Mouse (Mus musculus) mesoderm, embryonic 11.5 days (tissue): ENCODE data around the gene Iqsec3.
A peak's percentile ranks its signal among the peaks of the same experiment; 100 is the strongest.

ENCODE experiments used
- DNase-seq: peaks from one replicate; pipeline ENCODE4 v3.0.0-alpha.2; 2012; ENCODE audit warnings: low read depth, low spot score

Iqsec3 gene

DNA sequence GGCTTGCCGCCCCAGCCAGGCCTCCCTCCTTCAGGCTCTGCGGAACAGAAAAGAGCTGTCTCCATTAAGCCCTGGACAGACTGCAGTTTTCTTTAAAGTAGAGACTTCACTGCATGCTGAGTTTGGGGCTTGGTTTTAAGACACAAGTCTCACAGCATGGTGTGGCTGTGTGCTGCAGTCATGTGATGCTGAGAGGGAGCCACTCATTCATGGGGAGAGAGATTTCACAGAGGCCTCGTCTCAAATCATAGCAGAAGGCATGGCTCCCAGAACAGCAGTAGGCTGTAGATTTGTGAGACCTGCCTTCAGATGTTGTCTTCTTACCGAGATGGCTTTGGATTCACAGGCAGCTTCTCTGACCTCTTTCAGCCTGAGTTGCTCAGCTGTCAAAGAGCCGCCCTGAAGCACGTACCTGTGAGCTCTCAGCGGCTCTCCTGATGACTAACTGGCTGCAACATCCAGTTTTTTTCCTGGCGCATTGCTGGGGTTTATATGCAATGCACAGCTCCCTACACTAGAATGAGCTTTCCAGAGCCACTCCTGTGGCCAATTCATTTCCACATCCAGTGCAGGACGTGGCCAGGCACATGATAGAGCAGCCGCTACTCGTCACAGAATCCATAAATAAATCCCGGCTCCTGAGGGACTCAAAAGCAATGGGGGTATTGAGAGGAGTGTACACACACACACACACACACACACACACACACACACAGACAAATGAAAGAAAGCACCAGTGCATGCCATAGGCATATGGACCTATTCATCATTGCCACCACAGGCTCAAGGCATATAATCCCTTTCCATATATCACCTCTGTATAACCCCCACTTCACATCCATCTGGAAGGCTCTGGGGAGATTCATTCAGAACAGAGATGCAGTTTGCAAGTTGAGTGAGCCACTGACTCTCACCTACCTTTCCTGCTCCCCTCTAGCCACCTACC lies 18.7 kb downstream of the Iqsec3 start:
- DNase-seq = no peak

DNA sequence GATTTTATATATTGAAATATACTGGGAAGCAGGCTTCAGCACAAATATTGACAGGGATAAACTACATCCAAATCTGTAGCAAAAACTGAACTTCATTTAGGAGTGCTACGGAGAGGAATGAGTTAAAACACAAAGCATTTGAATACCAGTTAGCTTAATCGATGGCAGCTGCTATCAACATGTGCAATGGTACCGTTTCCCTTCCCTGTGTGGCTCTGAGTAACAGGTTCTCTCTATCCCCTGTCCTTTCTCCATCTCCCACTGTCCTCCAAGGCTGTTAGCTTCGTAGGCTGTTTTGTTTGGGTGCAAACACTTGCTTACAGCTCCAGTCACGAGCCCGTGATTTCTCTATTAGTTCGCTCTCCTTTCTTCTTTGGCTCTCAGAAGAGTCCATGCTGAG lies 19.7 kb downstream of the Iqsec3 start:
- no peak for DNase-seq

DNA sequence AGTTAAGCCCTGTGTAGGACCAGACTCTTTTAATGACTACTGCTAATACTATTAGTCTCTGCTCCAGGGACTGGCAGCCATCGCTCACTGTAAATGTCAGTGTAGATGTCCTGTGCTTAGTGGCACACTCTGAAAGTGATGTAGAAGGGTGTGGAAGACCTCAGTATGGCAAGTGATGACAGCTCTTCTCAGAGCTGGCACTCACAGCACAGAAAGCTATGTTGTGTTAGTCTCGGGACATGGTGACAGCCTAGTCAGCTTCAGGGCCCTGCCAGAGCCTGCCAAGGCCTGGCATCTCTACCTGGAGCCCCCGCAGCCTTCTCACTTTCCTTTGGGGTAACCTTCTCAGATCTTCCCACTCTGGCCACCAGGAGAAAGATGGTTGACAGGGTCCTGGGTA lies 21.8 kb downstream of the Iqsec3 start:
- DNase-seq = no peak

DNA sequence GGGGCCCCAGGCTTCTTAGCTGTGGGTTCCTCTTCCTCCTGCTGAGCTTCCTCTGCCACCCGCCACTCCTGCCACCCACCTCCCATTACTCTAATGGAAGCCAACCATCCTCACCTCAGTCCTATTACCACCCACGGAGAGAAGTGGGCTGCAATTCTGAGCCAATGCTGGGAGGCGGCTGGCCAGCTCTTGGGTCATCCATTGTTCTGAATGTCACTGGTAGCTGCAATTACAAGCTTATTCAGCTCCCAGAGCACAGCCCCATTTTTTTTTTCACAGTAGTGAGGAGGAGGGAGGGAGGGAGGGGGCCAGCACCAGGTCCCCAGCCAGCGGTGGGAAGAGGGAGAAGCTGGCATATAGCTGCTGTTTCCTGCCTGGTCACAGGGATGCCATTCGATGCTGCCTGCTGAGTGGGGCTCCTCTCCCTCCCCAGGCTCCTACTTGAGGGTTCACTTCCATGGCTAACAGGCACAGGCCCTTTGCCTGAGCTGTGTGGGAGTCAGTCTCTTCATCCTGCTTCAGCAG lies 32.7 kb downstream of the Iqsec3 start:
- DNase-seq = no peak

DNA sequence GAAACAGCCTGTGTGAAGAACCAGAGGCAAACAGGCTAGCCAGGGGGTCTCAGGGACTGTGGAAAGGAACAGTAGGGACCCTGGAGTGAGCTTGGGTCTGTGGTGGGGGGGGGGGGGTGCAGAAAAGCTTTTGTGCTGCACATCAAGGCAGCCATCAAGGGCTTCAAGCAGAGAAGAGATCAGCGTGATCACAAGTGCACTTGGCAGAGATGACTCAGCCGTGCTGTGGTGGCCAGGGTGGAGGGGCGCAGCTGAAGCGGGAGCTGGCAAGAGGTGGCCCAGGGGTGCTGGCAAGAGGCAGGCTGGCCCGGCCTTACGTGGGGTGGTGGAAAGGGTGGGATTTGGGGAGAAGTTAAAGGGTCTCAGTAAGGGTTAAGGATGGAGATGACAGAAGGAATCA lies 48.6 kb downstream of the Iqsec3 start:
- DNase-seq = no peak

DNA sequence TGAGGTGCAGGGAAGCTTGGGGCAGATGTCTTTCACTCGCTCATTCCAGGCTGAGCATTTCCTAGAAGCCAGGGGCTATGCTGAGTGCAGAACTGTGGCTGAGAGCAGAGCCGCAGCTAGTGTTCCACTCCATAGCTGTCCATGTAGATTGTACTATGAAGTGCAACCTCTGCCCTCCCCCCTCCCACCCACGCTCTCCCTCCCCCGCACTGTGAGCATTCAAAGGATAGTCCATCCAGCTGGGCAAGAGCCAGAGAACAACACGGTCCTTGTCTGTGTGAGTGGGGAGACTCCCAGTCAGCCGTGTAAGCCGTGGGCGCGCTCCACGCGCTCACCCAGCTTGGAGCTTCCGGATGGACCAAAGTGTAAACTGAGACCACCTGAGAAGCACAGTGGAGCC lies 49.1 kb downstream of the Iqsec3 start:
- no peak for DNase-seq

DNA sequence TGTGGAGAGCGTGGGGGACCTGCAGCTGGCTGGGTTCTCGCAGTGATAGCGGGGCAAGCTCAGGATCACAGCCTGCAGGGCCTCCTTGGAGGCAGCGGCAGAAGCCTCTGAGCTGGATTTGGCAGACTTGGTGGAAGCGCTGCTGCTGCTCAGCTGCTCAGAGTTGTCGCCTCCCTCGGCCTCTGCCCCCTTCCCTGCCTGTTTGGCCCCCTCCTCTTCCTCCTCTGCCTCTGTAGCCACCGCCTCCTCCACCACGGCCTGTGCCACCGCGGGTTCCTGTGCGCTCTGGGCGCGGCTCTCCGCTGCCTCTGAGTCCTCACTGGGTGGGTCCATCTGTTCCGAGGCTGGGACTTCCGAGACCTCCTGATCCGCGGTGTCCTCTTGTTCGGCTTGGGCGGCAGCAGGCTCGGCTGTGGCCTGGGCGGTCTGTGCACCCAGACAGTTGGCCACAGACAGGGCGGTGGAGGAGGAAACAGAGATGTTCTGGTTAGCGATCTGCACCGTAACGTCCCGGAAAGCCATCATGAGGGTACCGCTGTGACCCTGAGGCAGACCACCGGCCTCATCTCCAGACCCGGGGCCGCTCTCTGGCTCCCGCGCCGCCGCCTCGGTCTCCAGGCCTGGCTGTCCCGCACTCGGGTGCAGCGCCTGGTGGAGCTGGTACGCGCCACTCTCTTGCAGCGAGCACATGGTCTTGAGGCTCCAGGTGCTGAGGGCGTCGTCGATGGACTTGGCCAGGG lies 60.8 kb downstream of the Iqsec3 start:
- peak; percentile 12 for DNase-seq

DNA sequence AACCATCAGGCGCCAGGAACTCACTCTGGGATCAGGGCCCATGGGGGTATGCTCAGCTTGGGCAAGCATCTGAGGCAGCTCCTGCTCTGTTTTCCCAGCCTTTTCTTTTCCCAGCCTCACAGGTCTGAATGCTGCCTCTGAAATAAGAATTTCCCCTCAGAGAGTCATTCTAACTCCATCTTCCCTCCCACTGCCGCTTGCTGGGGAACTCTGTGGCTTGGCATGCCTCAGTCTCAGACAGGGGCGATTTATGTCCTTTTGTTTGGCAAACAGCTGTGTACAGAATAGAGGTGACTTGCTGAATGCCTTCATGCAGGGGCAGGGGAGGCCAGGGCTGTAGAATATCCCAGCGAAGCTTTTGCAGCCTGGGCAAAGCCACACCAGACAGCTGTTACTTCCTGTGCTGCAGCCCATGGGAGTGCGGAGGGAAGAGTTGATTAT lies 65.9 kb downstream of the Iqsec3 start:
- peak; percentile 39 for DNase-seq

DNA sequence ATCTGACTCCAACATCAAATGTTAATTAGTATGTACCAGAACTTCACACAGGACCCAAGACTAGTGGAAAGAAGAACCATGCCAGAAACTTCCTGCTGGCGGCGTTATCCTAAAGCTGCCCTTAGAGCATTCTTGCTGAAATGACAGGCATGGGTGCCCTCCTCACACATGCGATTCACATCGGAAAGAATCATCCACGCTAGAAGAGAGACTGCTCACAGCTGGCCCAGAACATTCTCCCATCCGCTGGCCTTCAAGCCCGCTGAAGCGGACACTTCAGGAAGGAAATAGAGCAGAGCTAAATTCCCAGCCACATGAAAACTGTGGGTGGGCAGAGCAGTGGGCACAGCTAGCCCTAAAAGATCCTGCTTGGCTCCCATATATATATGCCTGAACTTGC lies 68.2 kb downstream of the Iqsec3 start:
- DNase-seq = no peak

DNA sequence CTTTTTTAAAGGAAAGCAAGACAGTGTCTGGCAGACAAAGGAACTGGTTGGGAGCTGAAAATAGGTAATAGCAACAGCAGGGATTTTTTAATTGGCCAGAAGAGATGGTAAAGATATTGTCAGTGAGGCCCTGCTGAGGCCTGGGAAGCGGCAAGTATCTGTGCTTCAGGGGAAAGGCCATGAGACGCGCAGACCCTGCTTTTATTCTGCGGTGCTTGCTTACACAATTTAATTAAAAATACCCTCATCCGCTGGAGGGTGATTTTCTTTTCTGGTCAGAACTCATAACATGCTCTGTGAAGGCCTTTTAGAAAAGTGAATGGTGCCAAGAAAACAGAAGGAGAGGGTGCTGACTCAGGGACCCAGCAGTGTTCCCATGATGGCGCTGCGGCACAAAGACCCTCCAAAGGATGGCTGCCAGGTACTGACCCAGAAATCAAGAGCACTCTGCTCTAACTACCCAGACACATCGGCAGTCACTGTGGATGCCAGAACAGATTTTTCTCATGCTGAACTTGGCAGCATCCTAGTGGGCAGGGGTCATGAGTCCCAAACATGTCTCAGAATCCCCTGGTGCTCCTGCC lies 70.7 kb downstream of the Iqsec3 start:
- DNase-seq = no peak

DNA sequence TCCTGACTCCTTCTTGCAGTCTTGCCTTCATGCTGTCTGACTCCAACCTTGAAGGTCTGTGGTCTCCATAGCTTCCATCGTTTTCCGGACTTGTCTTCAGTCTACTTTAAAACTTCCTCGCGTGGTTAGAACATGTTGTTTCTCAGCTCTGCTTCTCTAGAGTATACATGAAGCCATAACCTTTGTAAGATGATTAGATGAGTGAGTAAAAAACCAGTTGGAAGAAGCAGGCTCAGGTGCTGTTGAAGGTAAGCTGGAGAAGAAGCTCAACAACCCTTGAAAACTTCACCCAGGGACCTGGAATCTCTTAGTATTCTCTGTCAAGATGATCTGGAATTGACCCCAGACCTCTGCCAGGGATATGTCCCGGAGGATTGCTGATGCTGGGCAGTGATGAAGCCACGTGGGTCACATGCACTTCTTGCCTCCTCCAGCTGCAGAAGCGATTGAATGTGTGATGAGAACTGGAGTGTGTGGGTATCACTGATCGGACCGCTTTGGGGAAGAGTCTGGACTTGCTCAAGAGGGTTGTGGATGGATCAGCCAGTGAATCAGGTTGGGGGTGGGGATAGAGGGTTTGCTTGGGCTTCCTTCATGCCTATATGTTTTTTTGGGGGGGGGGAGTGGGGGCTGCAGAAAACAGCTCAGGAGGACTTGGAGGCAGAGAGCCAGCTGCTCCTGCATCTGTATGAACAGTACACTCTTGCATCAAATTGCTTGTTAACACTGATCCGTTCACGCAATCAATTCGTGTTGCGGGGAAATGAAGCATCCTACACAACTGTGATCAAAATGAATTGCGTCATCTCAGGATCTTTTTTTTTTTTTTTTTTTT lies 71.4 kb downstream of the Iqsec3 start:
- no peak for DNase-seq

DNA sequence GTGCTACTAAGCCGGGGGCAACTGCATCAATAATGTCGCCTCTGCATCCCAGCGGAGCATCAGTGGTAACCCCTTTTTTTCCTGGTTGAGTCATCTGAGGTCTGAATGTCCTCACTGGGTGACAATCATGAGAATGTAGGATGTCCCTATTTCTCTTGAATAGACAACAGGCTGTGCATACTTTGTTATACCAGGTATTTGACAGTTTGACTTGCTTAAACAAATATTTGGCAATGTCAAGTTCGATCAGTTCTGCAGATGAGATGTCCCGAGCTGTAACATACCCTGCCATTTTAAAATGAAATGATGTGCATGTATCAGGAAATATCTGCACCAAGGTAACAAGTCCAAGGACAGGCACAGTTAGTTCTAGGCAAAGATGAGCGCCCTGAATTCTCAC lies 72.3 kb downstream of the Iqsec3 start:
- no peak for DNase-seq

DNA sequence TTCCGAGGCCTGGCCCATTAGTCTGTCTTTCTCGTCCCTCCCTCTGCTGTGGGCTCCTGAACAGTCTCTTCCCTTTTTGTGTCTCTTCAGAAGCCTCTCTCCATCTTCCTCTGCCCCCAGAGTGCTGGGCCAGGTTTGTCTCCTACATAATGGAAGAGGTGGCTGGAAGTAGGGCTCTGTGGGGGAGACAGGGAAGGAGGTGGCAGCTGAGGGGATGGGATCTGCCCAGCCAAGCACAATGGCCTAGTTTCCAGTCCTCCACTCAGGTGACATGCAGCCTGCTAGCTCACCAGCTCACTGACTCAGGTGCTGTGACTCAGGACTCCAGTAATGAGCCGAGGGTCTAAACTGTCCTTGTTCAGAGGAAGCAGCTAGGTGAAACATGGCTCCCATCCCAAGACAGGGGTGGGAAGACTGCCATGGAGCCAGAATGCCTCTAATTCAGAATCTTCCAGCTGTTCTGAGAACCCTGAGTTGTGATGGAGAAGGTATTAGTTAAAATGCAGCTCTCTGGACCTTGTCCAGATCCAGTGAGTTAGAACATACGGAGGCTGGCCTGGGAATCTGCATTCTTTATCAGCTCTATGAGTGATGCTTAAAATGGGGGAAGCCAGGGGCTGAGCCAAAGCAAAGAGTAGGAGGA lies 80.7 kb downstream of the Iqsec3 start:
- no peak for DNase-seq

DNA sequence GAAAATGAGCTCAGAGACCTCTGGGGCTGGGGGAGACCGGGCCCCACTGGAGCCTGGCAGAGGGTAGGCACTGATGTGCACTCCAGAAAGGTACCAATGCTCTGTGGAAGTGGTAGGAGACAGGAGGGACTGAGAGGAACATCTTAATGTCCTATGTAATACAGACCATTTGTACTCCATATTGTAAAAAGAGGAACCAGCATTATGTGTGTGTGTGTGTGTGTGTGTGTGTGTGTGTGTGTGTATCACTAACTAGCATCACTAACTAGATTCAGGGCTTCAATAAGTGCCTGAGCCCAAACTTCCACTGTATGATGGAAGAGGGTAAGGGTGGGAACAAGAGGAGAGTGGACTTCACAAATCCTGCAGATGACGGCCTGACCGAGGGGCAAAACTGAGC lies 88.1 kb downstream of the Iqsec3 start:
- DNase-seq = no peak

DNA sequence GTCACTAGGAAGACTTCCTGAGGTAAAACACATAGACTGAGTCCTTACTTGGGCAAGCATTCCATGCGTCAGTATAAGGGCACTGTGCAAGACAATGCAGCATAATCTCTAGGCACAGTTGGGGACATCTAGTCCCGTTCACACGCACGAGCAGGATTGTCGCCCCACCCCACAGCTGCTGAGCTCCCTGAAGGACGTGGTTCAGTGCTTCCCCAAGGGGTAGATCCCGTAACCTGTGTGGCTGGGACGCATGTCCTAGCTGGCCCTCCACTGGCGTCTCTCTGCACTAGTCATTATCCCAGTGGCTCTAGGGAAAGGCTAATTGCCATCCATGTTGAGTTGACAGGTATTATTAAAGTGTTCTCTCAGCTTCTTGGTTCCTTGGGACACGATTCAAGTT lies 91.4 kb downstream of the Iqsec3 start:
- no peak for DNase-seq

DNA sequence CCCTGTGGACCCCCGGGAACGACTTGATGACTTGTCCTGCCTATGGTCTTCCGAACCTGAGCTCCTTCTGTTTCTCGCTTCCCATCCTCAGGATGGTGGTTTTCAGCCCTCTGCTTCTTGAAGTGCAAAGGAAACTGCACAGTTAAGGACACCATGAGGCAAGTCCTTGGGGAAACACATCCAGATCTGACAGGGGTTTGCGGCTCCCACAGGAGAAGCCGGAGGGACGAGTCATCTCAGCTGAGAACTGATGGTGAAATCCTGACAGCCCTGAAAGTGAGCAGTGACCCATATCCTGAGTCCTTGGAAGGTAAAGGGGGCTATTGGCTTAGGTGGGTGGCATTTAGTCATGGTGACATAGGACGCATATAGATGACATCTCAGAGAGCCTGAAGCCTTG lies 92.9 kb downstream of the Iqsec3 start:
- no peak for DNase-seq

DNA sequence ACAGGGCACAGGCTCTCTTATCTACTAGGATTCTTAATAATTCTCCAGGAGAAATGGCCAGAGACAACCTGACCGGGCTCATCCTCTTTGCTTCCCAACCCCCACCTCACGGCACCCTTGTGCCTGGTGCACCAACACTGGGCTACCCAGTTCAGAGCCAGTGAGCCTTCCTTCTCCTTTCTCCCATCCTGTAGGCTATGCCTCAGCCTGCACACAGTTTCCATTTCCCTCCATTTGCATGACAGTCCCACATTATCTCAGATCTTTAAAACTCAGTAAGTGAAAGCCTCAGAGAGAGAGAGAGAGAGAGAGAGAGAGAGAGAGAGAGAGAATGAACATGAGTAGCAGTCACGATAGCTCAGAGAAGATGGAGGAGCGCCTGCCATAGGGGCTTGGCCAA lies 95.2 kb downstream of the Iqsec3 start:
- no peak for DNase-seq

DNA sequence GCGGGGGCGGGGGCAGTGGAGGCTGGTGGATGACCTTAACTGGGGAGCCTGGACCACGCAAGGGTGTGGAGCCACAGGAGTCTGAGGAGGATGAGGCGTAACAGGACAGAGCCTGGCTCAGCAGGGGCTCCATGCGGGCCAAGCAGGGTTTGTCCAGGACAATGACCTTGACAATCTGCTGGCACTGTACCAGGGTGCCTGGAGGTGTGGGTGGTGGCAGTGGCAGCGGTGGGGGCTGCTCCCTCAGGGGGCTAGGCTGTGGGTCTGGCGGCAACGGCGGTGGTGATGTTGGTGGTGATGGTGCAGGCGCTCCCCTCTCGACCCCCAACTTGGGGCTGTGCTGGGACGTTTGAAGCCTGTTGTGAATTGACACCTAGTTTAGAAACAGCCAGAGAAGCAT lies 97.3 kb downstream of the Iqsec3 start:
- no peak for DNase-seq

DNA sequence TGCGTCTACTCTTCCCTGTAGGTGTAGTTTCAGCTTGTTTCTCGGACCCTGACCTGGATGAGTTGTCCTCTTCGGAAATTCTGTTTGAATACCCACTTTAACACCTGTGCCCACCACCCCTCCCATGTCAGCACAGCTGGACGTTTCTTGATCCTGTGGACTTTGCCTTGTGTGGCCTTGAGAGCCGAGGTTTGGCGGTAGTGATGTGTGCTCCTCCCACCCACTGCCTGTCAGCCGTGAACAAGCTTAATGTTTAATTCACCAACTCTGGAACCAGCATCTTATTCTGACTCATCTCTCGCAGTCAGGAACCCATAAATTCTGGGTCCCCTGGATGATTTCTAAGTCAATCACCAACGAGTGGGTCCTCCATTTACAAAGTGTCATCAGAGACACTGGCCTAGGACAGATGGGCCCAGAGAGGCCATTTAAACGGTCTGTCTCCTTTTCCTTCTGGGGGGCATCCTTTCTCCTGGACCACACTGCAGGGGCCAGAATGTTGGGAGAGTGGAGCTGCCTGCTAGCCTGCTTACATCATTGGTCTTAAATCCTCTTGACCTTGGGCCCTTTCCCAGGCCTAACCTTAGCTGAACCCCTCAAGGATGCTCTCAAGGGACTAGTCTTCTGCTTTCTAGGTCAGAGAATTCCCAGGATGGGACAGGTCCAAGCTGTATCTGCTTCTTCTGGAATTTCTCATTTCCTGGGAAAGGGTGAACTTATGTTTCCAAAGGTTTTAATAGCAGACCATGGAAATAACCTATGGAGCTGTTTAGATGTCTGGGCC lies 102.1 kb downstream of the Iqsec3 start:
- DNase-seq = no peak

DNA sequence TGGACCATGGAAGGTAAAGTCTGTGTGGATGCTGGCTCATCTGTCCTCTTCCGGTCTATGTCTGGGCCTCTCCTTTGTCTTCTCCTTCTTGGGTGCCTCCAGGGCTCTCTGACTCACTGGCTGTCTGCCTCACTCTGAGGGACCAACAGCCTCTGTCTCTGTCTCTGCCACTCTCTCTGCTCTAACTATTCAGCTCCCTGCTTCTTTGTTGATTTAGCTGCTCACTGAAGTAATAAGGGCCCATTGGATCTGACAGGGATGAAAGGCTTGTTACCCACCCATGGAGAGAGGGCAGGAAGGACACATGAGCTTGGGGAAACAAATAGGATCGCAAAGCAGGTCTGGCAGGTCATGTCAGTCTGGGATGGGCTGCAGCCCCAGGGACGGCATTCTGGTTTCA lies 106.4 kb downstream of the Iqsec3 start:
- no peak for DNase-seq
